Mouse (Mus musculus): ENCODE measurements at regions not wholly inside any gene's neighbourhood (a gene's known extent, or its start where the extent isn't known, plus 50 kb on each side); places are given as distances from the start of the nearest gene placed in this dataset.

GRCm38 (mm10) chr8:89152867-89153595, 109.1 kb upstream of the Sall1 start:
- no peak overlapping the region for H3K4me3 ChIP-seq (ENCODE audit: low read length)
- ATAC-seq (replicated peaks; ENCODE audit: extremely low read depth, insufficient read depth, low FRiP score) = no peak
- H3K27me3 ChIP-seq (ENCODE audit: control insufficient read depth, insufficient read depth, low read length) = no peaks in the 10 kb centered on the region
- WGBS = 69% methylated on average over 17 of the region's 17 CpGs
- no peaks in the 10 kb centered on the region for H3K4me1 ChIP-seq (ENCODE audit: control insufficient read depth, insufficient read depth, low read length)
- H3K36me3 ChIP-seq (ENCODE audit: control insufficient read depth, insufficient read depth) = no peaks in the 10 kb centered on the region
- H3K9me3 ChIP-seq (replicated peaks; ENCODE audit: control insufficient read depth, low read length) = no peaks in the 10 kb centered on the region
- H3K9ac ChIP-seq (ENCODE audit: low read length) = no peak overlapping the region
- no peak overlapping the region for H3K4me2 ChIP-seq (ENCODE audit: low read depth, low read length)
- no peak overlapping the region for H3K27ac ChIP-seq (ENCODE audit: low read length)

- no peak overlapping the region for H3K4me2 ChIP-seq (ENCODE audit: low read depth, low read length)
- H3K27me3 ChIP-seq (ENCODE audit: control insufficient read depth, insufficient read depth, low read length) = no peaks in the 10 kb centered on the region
- H3K4me1 ChIP-seq (ENCODE audit: control insufficient read depth, insufficient read depth, low read length) = no peaks in the 10 kb centered on the region
- WGBS = 57% methylated on average over 8 of the region's 8 CpGs
- no peak for ATAC-seq (replicated peaks; ENCODE audit: extremely low read depth, insufficient read depth, low FRiP score)
- no peak overlapping the region for H3K27ac ChIP-seq (ENCODE audit: low read length)
- no peaks in the 10 kb centered on the region for H3K9me3 ChIP-seq (replicated peaks; ENCODE audit: control insufficient read depth, low read length)
- H3K36me3 ChIP-seq (ENCODE audit: control insufficient read depth, insufficient read depth) = no peaks in the 10 kb centered on the region
- H3K9ac ChIP-seq (ENCODE audit: low read length) = no peak overlapping the region
- H3K4me3 ChIP-seq (ENCODE audit: low read length) = no peak overlapping the region
These were observed 108.4 kb upstream of the Sall1 start for GRCm38 (mm10) chr8:89152331-89152730.

DNA sequence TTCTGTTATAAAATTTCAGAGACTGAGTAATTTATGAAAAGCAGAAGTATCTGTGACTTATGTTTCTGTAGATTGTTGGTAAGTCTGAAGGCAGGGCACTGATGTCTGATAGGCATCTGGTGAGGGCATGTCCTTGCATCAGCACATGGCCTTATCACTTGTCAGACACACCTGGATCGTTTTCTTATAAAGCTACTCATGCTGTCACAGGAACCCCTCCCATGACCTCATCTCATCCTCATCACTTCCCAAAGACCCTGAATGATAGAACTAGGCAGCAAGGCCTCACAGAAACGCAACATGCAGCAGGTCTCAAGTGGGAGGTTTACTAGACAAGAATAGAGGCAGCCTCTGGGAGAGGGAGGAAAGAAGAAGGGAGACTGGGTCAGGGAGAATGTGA, 107.0 kb upstream of the Sall1 start:
- Histone ChIP-seq H3K4me1 (ENCODE audit: control insufficient read depth, insufficient read depth, low read length) (no peaks in the 10 kb centered on the region), H3K4me2 (ENCODE audit: low read depth, low read length) (no peak overlapping the region), H3K36me3 (ENCODE audit: control insufficient read depth, insufficient read depth) (no peaks in the 10 kb centered on the region), H3K27ac (ENCODE audit: low read length) (no peak overlapping the region), H3K4me3 (ENCODE audit: low read length) (no peak overlapping the region), H3K27me3 (ENCODE audit: control insufficient read depth, insufficient read depth, low read length) (no peaks in the 10 kb centered on the region), H3K9me3 (replicated peaks; ENCODE audit: control insufficient read depth, low read length) (no peaks in the 10 kb centered on the region), H3K9ac (ENCODE audit: low read length) (no peak overlapping the region)
- WGBS = 73% methylated on average over 2 of the region's 2 CpGs
- ATAC-seq (replicated peaks; ENCODE audit: extremely low read depth, insufficient read depth, low FRiP score) = no peak

GRCm38 (mm10) chr8:89141529-89142235, 97.7 kb upstream of the Sall1 start:
- Histone ChIP-seq H3K9ac (ENCODE audit: low read length) (no peak overlapping the region), H3K4me2 (ENCODE audit: low read depth, low read length) (no peak overlapping the region), H3K4me1 (ENCODE audit: control insufficient read depth, insufficient read depth, low read length) (no peaks in the 10 kb centered on the region), H3K36me3 (ENCODE audit: control insufficient read depth, insufficient read depth) (no peaks in the 10 kb centered on the region), H3K9me3 (replicated peaks; ENCODE audit: control insufficient read depth, low read length) (no peaks in the 10 kb centered on the region), H3K27ac (ENCODE audit: low read length) (no peak overlapping the region), H3K27me3 (ENCODE audit: control insufficient read depth, insufficient read depth, low read length) (no peaks in the 10 kb centered on the region), H3K4me3 (ENCODE audit: low read length) (no peak overlapping the region)
- WGBS = 62% methylated on average over 8 of the region's 8 CpGs
- no peak for ATAC-seq (replicated peaks; ENCODE audit: extremely low read depth, insufficient read depth, low FRiP score)

GRCm38 (mm10) chr8:89139876-89140275, 95.9 kb upstream of the Sall1 start:
- no peaks in the 10 kb centered on the region for H3K27me3 ChIP-seq (ENCODE audit: control insufficient read depth, insufficient read depth, low read length)
- H3K4me2 ChIP-seq (ENCODE audit: low read depth, low read length) = no peak overlapping the region
- WGBS = 53% methylated on average over 3 of the region's 3 CpGs
- H3K4me1 ChIP-seq (ENCODE audit: control insufficient read depth, insufficient read depth, low read length) = no peaks in the 10 kb centered on the region
- no peaks in the 10 kb centered on the region for H3K36me3 ChIP-seq (ENCODE audit: control insufficient read depth, insufficient read depth)
- no peak overlapping the region for H3K27ac ChIP-seq (ENCODE audit: low read length)
- H3K4me3 ChIP-seq (ENCODE audit: low read length) = no peak overlapping the region
- no peak for ATAC-seq (replicated peaks; ENCODE audit: extremely low read depth, insufficient read depth, low FRiP score)
- H3K9ac ChIP-seq (ENCODE audit: low read length) = no peak overlapping the region
- H3K9me3 ChIP-seq (replicated peaks; ENCODE audit: control insufficient read depth, low read length) = no peaks in the 10 kb centered on the region

DNA sequence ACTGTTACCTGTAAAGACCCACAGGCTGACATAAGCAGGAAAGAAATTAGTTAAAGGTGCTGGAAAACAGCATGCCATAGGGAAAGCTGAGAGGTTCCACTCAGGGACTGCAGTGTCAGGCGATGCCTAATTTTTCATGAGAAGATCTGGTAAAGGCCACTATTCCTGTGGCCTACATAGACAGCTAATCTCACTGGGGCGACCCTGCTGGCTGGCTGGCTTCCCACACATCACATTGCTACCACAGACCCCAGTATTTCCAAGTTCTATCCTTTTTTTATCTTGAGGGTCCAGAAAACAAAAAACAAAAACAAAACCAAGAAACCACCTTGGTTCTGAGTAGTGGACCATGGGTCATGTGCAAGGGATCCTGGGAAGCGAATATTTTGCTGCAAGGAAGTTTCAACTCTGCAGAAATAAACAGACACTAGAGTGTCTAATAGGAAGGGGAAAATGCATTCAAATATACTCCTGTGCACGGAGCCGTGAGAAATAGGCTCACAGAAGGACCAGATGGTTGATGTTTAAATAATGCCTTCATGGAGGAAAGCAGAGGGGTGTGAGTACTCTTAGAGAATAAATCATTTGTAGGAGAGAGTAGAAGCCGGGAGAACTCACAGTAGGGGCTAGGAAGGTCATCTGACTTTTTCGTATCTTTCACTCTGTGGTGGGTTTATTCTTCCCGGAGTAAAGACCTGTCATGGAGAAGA, 94.6 kb upstream of the Sall1 start:
- Histone ChIP-seq H3K4me2 (ENCODE audit: low read depth, low read length) (no peak overlapping the region), H3K27me3 (ENCODE audit: control insufficient read depth, insufficient read depth, low read length) (no peaks in the 10 kb centered on the region), H3K9me3 (replicated peaks; ENCODE audit: control insufficient read depth, low read length) (no peaks in the 10 kb centered on the region), H3K9ac (ENCODE audit: low read length) (no peak overlapping the region), H3K4me1 (ENCODE audit: control insufficient read depth, insufficient read depth, low read length) (no peaks in the 10 kb centered on the region), H3K36me3 (ENCODE audit: control insufficient read depth, insufficient read depth) (no peaks in the 10 kb centered on the region), H3K4me3 (ENCODE audit: low read length) (no peak overlapping the region), H3K27ac (ENCODE audit: low read length) (no peak overlapping the region)
- ATAC-seq (replicated peaks; ENCODE audit: extremely low read depth, insufficient read depth, low FRiP score) = no peak
- 81% methylated on average over 8 of the region's 8 CpGs for WGBS

- Histone ChIP-seq H3K4me2 (ENCODE audit: low read depth, low read length) (no peak overlapping the region), H3K4me3 (ENCODE audit: low read length) (no peak overlapping the region), H3K4me1 (ENCODE audit: control insufficient read depth, insufficient read depth, low read length) (no peaks in the 10 kb centered on the region), H3K9me3 (replicated peaks; ENCODE audit: control insufficient read depth, low read length) (no peaks in the 10 kb centered on the region), H3K27me3 (ENCODE audit: control insufficient read depth, insufficient read depth, low read length) (no peaks in the 10 kb centered on the region), H3K9ac (ENCODE audit: low read length) (no peak overlapping the region), H3K36me3 (ENCODE audit: control insufficient read depth, insufficient read depth) (no peaks in the 10 kb centered on the region), H3K27ac (ENCODE audit: low read length) (no peak overlapping the region)
- WGBS = 77% methylated on average over 19 of the region's 19 CpGs
- ATAC-seq (replicated peaks; ENCODE audit: extremely low read depth, insufficient read depth, low FRiP score) = no peak
These were observed 90.9 kb upstream of the Sall1 start for GRCm38 (mm10) chr8:89134581-89135484.

GRCm38 (mm10) chr8:89134058-89134457, 90.1 kb upstream of the Sall1 start:
- ATAC-seq (replicated peaks; ENCODE audit: extremely low read depth, insufficient read depth, low FRiP score) = no peak
- H3K4me1 ChIP-seq (ENCODE audit: control insufficient read depth, insufficient read depth, low read length) = no peaks in the 10 kb centered on the region
- WGBS = 46% methylated on average over 5 of the region's 5 CpGs
- H3K4me2 ChIP-seq (ENCODE audit: low read depth, low read length) = no peak overlapping the region
- H3K27ac ChIP-seq (ENCODE audit: low read length) = no peak overlapping the region
- no peak overlapping the region for H3K4me3 ChIP-seq (ENCODE audit: low read length)
- H3K36me3 ChIP-seq (ENCODE audit: control insufficient read depth, insufficient read depth) = no peaks in the 10 kb centered on the region
- no peaks in the 10 kb centered on the region for H3K9me3 ChIP-seq (replicated peaks; ENCODE audit: control insufficient read depth, low read length)
- H3K9ac ChIP-seq (ENCODE audit: low read length) = no peak overlapping the region
- no peaks in the 10 kb centered on the region for H3K27me3 ChIP-seq (ENCODE audit: control insufficient read depth, insufficient read depth, low read length)
